Mouse (Mus musculus) MEL (cell line): ENCODE results near the gene Tmem199.

Experiments used
- CTCF ChIP-seq, 3 experiments: IDR thresholded peaks in 2 of 3; conservative IDR thresholded peaks in 1 of 3; 2 replicates each; pipeline ENCODE4 v1.5.1; 2011 to 2012; ENCODE audit warnings: low read length in 3 of 3, low read depth in 2 of 3, mild to moderate bottlenecking in 2 of 3, improper control_type of control experiment in 1 of 3, inconsistent platforms in 1 of 3, mixed read lengths in 1 of 3, moderate library complexity in 1 of 3; ENCODE audit not compliant: control insufficient read depth in 1 of 3, insufficient read depth in 1 of 3, poor library complexity in 1 of 3, severe bottlenecking in 1 of 3
- GATA1 ChIP-seq: IDR thresholded peaks from 2 replicates; pipeline ENCODE4 v1.6.1; 2011; ENCODE audit warnings: low read depth, low read length, improper control_type of control experiment
- MAZ ChIP-seq: IDR thresholded peaks from 2 replicates; pipeline ENCODE4 v1.6.1; 2012; ENCODE audit warnings: low read depth, mild to moderate bottlenecking, inconsistent platforms, low read length, improper control_type of control experiment
- POLR2A ChIP-seq, 2 experiments: IDR thresholded peaks; 2 replicates each; pipeline ENCODE4 v1.6.1; 2011 to 2012; ENCODE audit warnings: low read length in 2 of 2, mild to moderate bottlenecking in 2 of 2, control low read depth in 1 of 2, improper control_type of control experiment in 1 of 2, low read depth in 1 of 2, moderate library complexity in 1 of 2; ENCODE audit not compliant: control insufficient read depth in 1 of 2, insufficient read depth in 1 of 2, poor library complexity in 1 of 2
- USF1 ChIP-seq: IDR thresholded peaks from 2 replicates; pipeline ENCODE4 v1.6.1; 2014; ENCODE audit warnings: low read depth, mild to moderate bottlenecking, inconsistent platforms, low read length, improper control_type of control experiment, moderate library complexity
- ZC3H11A ChIP-seq: IDR thresholded peaks from 2 replicates; pipeline ENCODE4 v1.6.1; 2012; ENCODE audit warnings: low read depth, mild to moderate bottlenecking, inconsistent platforms, low read length, improper control_type of control experiment
- ZKSCAN1 ChIP-seq: IDR thresholded peaks from 2 replicates; pipeline ENCODE4 v1.6.1; 2012; ENCODE audit warnings: low read depth, mild to moderate bottlenecking, inconsistent platforms, low read length, improper control_type of control experiment, moderate library complexity

- TF ChIP-seq POLR2A (IDR thresholded peaks at IDR 0.05; ENCODE audit: control insufficient read depth in 1 of 2, insufficient read depth in 1 of 2, low read depth in 1 of 2, low read length in 2 of 2, poor library complexity in 1 of 2) (no peak), ZKSCAN1 (no peak), ZC3H11A (no peak), MAZ (0 out of 2 replicates have a peak, but pooled peaks have one; percentile 37), GATA1 (0 out of 2 replicates have a peak, but pooled peaks have one; percentile 12), USF1 (no peak; the same call in 1 of the 2 replicates), CTCF (IDR thresholded peaks at IDR 0.05 in 2 of 3, conservative IDR thresholded peaks at IDR 0.05 in 1 of 3; ENCODE audit: control insufficient read depth in 1 of 3, insufficient read depth in 1 of 3, low read depth in 2 of 3, low read length in 3 of 3, poor library complexity in 1 of 3, severe bottlenecking in 1 of 3) (no peak)
Observed at GRCm38 (mm10) chr11:78467932-78468331, 44.0 kb downstream of the Tmem199 start.
